Mouse (Mus musculus) liver, embryonic 14.5 days (tissue): ENCODE data around the gene Naa38. TPM values are rescaled to one million over a fixed set of nuclear protein-coding genes. Genes with fewer than 3 reads are reported as not detected.

Source experiments
- ATAC-seq: fragments of 200-750 bp; cut with Nextera tagmentation; 2 replicates; pipeline ENCODE4 v1.8.0; 2017; ENCODE audit warnings: moderate number of reproducible peaks, mild to moderate bottlenecking, moderate library complexity; ENCODE audit not compliant: insufficient read depth
- DNase-seq, 3 experiments: peaks; one replicate each; pipeline ENCODE4 v3.0.0-alpha.2; 2012 to 2013; ENCODE audit warnings: low read depth in 3 of 3, low spot score in 3 of 3
- H3K27ac ChIP-seq: fragments of 300-500 bp; sonication (generic); 2 replicates; pipeline ENCODE4 v1.5.1; 2014; ENCODE audit warnings: moderate library complexity, mild to moderate bottlenecking, control low read depth, inconsistent platforms
- H3K27me3 ChIP-seq: fragments of 300-500 bp; sonication (generic); 2 replicates; pipeline ENCODE4 v1.6.1; 2014; ENCODE audit warnings: mild to moderate bottlenecking, low read length, moderate library complexity; ENCODE audit not compliant: control insufficient read depth, insufficient read depth
- H3K36me3 ChIP-seq: fragments of 300-500 bp; sonication (generic); replicated peaks from 2 replicates; pipeline ENCODE4 v1.6.1; 2014; ENCODE audit warnings: low read depth; ENCODE audit not compliant: control insufficient read depth, insufficient read depth
- H3K4me1 ChIP-seq, 2 experiments: fragments of 200-500 bp in 1 of 2; fragments of 300-500 bp in 1 of 2; sonication (generic) in 1 of 2; replicated peaks; 2 replicates each; pipeline ENCODE4 v1.6.1; 2012 to 2014; ENCODE audit warnings: antibody characterized with exemption in 1 of 2, inconsistent platforms in 1 of 2, low read length in 1 of 2; ENCODE audit not compliant: control insufficient read depth in 2 of 2, insufficient read depth in 2 of 2
- H3K4me2 ChIP-seq: fragments of 300-500 bp; sonication (generic); 2 replicates; pipeline ENCODE4 v1.6.1; 2014; ENCODE audit warnings: low read depth, mild to moderate bottlenecking, control low read depth, moderate library complexity
- H3K4me3 ChIP-seq, 2 experiments: fragments of 200-500 bp in 1 of 2; fragments of 300-500 bp in 1 of 2; sonication (generic) in 1 of 2; 2 replicates each; pipeline ENCODE4 v1.5.1; 2012 to 2014; ENCODE audit warnings: low read depth in 2 of 2, low read length in 2 of 2, mild to moderate bottlenecking in 2 of 2, control low read depth in 1 of 2, inconsistent platforms in 1 of 2, moderate library complexity in 1 of 2; ENCODE audit not compliant: insufficient read depth in 1 of 2
- H3K9ac ChIP-seq: fragments of 300-500 bp; sonication (generic); replicated peaks from 2 replicates; pipeline ENCODE4 v1.6.1; 2014; ENCODE audit warnings: mild to moderate bottlenecking, control low read depth, moderate library complexity
- H3K9me3 ChIP-seq: fragments of 300-500 bp; sonication (generic); 2 replicates; pipeline ENCODE4 v1.6.1; 2016; ENCODE audit warnings: low read length, mixed read lengths; ENCODE audit not compliant: control insufficient read depth
- CTCF ChIP-seq: IDR thresholded peaks from 2 replicates; pipeline ENCODE4 v1.5.1; 2016; ENCODE audit warnings: antibody characterized with exemption, low read depth, control low read depth
- EP300 ChIP-seq: IDR thresholded peaks from 2 replicates; pipeline ENCODE4 v1.6.1; 2016; ENCODE audit warnings: antibody characterized with exemption, low read depth
- WGBS: fragments of 180-500 bp; shearing (Covaris S2); extraction: QIAGEN DNeasy Blood & Tissue Kit; methylation state at CpG from one replicate; pipeline ENCODE4 v1.1.7; 2014; ENCODE audit not compliant: insufficient replicate concordance; 5-methylcytosine and 5-hydroxymethylcytosine counted together
- polyA plus RNA-seq, 2 experiments: library from polyadenylated mRNA; depleted of rRNA in 1 of 2; stranded (reverse) in 1 of 2; unstranded in 1 of 2; fragments of >200 nt; fragmentation: Nextera tagmentation in 1 of 2; extraction: Ambion mirVana in 1 of 2; gene quantifications; 2 replicates each; pipeline versions ENCODE4 v1.2.1 to v1.2.3; 2012 to 2014

Gene Naa38
- polyA plus RNA-seq, 2 experiments, result 70.9 to 120 TPM

DNA sequence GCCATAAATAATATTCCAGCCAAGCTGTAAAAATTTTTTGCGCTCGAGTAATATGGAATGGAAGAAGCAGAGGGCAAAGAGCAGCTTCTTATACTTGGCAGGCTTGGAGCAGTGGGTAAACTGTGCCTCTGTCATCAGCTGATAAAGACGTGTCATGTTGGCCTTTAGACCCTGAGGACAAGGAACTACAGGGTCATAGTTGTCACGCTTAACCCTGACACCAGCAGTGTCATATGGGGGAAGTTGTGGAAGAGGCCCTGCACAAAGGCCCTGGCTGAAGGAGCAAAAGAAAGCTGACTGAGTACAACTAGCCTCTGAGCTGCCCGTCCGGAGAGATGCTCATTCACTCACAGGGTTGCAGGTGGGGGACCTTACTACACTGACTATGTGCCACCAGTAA lies 28.6 kb downstream of the Naa38 start:
- no peak for DNase-seq
- no peak for ATAC-seq
- Histone ChIP-seq H3K4me3 (no peak overlapping the region), H3K4me1 (peaks cover 20 to 37% of the 10 kb centered on the region in 2 experiments), H3K4me2 (no peak overlapping the region), H3K9me3 (no peaks in the 10 kb centered on the region), H3K27me3 (peaks cover 21% of the 10 kb centered on the region), H3K9ac (no peak overlapping the region), H3K27ac (no peak overlapping the region), H3K36me3 (no peaks in the 10 kb centered on the region)
- TF ChIP-seq EP300, result no peak
- no peak for TF ChIP-seq CTCF
- WGBS, result 27% methylated on average over 6 of the region's 6 CpGs

DNA sequence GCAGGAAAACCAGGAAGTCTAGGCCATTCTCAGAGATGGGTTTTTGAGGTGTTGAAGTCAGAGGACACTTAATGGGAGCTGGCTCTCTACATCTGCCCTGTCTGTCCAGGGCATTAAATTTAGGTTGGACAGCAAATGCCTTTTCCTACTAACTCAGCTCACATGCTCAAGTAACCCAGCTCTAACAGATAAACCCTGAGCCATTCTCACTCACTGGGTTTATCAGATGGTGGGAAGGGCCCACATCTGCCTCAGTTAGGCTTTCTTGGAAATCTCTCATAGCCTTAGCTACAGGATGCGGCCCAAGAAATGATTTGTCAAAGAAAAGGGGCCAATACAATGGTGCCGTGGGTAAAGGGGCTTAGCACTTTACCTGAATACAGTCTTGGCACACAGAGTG lies 31.0 kb downstream of the Naa38 start:
- TF ChIP-seq CTCF, result no peak
- no peak for TF ChIP-seq EP300
- ATAC-seq (no peak), DNase-seq (no peak)
- H3K4me3 ChIP-seq, result no peak overlapping the region
- peaks cover 7 to 18% of the 10 kb centered on the region in 2 experiments for H3K4me1 ChIP-seq
- H3K36me3 ChIP-seq, result no peaks in the 10 kb centered on the region
- H3K9ac ChIP-seq, result no peak overlapping the region; the same call in 1 of the 2 replicates
- no peaks in the 10 kb centered on the region for H3K9me3 ChIP-seq
- no peak overlapping the region for H3K27ac ChIP-seq
- H3K27me3 ChIP-seq, result peaks cover 15% of the 10 kb centered on the region
- 12% methylated on average over 2 of the region's 2 CpGs for WGBS
- H3K4me2 ChIP-seq, result no peak overlapping the region

DNA sequence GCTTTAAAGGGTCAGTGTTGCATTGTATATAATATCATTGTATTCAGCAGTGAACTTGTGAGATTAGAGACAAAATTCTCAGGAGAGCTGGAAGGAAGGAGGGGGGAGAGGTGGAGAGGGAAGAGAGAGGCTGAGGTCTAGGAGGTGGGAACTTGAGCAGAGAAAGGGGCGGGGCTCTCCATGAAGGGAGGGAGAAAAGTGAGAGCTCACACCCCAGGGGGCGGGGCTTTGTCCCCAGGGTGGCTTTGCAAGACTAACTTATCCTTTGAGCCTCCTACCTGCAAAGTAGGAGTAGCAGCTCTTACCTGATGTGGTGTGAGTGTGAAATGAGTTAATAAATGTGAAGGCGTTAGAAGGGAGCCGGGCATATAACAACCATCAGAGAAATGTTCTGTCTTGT lies 33.5 kb downstream of the Naa38 start:
- peak in 2 of 3 experiments; percentile 37 to 42 for DNase-seq
- Histone ChIP-seq H3K27me3 (no peaks in the 10 kb centered on the region), H3K36me3 (no peaks in the 10 kb centered on the region), H3K4me3 (no peak overlapping the region), H3K27ac (no peak overlapping the region), H3K4me2 (no peak overlapping the region), H3K4me1 (peaks cover 7 to 14% of the 10 kb centered on the region in 2 experiments), H3K9me3 (no peaks in the 10 kb centered on the region), H3K9ac (no peak overlapping the region)
- TF ChIP-seq CTCF (no peak), EP300 (no peak)
- WGBS, result 25% methylated on average over 4 of the region's 4 CpGs
- ATAC-seq, result no peak

DNA sequence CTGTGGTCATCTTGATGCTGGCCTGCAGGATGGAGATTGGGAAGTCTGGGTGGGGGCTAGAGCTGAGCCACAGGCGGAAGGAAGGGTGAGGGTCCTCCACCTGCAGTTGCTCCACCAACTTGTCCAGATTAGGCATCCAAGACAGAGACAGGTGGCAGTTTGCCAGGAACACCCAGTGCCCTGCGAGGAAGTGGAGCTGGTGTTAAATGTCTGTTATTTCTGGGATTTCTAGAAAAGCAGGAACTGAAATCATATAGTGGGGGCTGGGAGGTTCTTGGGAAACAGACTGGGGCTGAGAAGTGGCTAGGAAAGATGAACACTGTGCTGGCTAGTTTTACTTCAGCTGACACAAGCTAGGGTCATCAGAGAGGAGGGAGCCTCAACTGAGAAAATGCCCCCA lies 34.0 kb downstream of the Naa38 start:
- Histone ChIP-seq H3K9ac (no peak overlapping the region), H3K9me3 (no peaks in the 10 kb centered on the region), H3K4me1 (peaks cover 7 to 9% of the 10 kb centered on the region in 2 experiments), H3K36me3 (no peaks in the 10 kb centered on the region), H3K27me3 (no peaks in the 10 kb centered on the region), H3K4me3 (no peak overlapping the region), H3K4me2 (no peak overlapping the region), H3K27ac (no peak overlapping the region)
- 25% methylated on average over 2 of the region's 2 CpGs for WGBS
- no peak for TF ChIP-seq EP300
- no peak for TF ChIP-seq CTCF
- ATAC-seq (no peak), DNase-seq (no peak)

DNA sequence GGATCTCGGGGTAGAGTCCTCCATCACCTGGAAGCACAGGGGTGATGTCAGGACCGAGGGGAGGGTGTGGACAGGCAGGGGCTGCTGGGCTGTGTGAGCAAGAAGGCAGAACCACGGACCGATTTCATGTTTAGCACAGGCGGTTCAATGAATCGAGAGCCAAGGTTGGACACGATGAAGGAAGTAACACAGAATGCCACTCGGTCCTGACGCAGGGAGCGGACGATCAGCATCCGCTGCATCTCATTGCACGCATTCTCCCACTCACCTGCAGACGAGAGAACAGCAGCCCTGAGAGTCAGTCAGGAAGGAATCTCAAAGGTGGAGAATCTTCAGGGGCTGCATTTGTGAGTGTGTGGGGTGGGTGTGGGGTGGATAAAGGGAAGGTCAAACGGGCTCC lies 35.3 kb downstream of the Naa38 start:
- WGBS, result 81% methylated on average over 15 of the region's 15 CpGs
- ATAC-seq, result no peak
- H3K4me2 ChIP-seq, result no peak overlapping the region
- TF ChIP-seq EP300, result no peak
- TF ChIP-seq CTCF, result no peak
- no peak overlapping the region for H3K4me3 ChIP-seq
- H3K9me3 ChIP-seq, result no peaks in the 10 kb centered on the region
- H3K27ac ChIP-seq, result no peak overlapping the region
- peaks cover 7 to 8% of the 10 kb centered on the region in 2 experiments for H3K4me1 ChIP-seq
- no peaks in the 10 kb centered on the region for H3K27me3 ChIP-seq
- DNase-seq, result no peak
- H3K36me3 ChIP-seq, result no peaks in the 10 kb centered on the region
- no peak overlapping the region for H3K9ac ChIP-seq
